Comparison of ENCODE assay signal across 10 mouse cellular contexts in the genomic region with DNA sequence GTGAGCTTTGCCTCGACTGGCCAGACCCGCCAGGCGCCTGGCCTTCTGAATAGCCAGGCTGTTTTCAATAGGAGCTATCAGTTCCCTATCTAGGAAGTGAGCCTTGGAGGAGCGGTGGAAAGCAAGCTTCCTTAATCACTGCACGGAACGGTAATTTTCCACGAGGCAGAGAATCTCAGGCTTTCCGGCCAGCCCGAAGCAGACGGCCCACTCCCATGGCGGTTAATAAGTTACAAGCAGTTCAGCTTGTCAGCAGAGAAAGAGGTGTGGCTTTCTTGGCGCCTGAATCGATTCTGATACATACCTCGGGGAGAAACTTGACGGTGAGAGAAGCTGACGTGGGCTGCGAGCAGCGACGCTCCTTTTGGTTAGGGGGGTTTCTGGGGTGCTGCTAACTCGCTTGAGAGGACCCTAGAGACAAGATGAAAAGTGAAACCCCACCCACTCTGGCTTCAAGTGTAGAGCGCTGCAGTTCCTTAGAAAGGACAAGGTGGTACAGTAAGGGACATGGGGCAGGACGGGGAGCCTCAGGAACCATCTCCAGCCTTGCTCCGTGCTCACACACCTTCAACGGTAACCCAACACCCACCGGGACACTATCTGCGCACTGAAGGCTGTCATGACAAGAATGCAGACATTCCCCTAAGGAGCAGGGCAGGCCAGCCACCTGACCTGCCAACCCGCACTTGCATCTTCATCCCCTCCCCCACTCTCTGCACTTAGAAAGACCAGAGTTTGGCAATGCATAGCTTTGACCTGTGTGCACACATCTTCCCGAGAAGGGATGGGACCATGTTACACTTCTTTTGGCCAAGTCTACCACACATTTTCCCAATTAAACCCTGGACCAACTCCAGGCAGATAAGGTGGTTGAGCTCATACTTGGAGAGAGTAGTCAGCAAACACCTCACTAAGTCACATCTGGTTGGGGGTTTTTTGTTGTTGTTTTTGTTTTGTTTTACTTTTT. TPM values are rescaled to one million over a fixed set of nuclear protein-coding genes. Genes with fewer than 3 reads are reported as not detected.
DNase-seq lines count a peak whose midpoint lies in the region; ATAC-seq and TF ChIP-seq lines count a peak whose summit lies in the region.
"Had no signal": no experiment of that assay in that cellular context is flagged by ENCODE, and none has a peak within 500 bp of the region (broad histone marks: within the 10 kb centered on the region; RNA-seq: fewer than 3 reads in every experiment).

No protein-coding gene starts in this region.

- H3K4me1 ChIP-seq in embryonic fibroblast, embryonic 13.5 days (ENCODE audit: control insufficient read depth, insufficient read depth, low read length), result peaks cover 13% of the 10 kb centered on the region; the same call in 1 of the 2 replicates
- H3K4me1 ChIP-seq in lung, adult 2 months (ENCODE audit: control insufficient read depth, insufficient read depth, low read length), result peaks cover 18% of the 10 kb centered on the region

- DNase-seq in R1 (ENCODE audit: low read depth, low spot score), result peak; percentile 38
- peak; percentile 88 for DNase-seq in kidney, adult 11 months
- DNase-seq in lung, adult 2 months, result peak; percentile 38
- DNase-seq in layer of hippocampus, postnatal 10 days (ENCODE audit: low spot score in 2 of 2), result no peak
- DNase-seq in layer of hippocampus, adult 18-20 months (ENCODE audit: low spot score in 2 of 2), result no peak

- TF ChIP-seq POLR2A in embryonic fibroblast, embryonic 13.5 days (IDR thresholded peaks at IDR 0.05; ENCODE audit: low read depth, low read length), result no peak
- no peak for TF ChIP-seq POLR2A in lung, adult 2 months (IDR thresholded peaks at IDR 0.05; ENCODE audit: borderline replicate concordance, extremely low read depth, low read depth, low read length)

- 51% methylated on average over 28 of the region's 28 CpGs for WGBS in lung, adult 2 months

- no peak overlapping the region for H3K4me3 ChIP-seq in embryonic fibroblast, embryonic 13.5 days (ENCODE audit: insufficient read depth, low read length)
- H3K4me3 ChIP-seq in lung, adult 2 months (replicated peaks; ENCODE audit: extremely low read depth, low read depth, low read length), result peak overlapping the region; percentile 40
- H3K4me3 ChIP-seq: limb, embryonic 12.5 days had no signal

- H3K27ac ChIP-seq in embryonic fibroblast, embryonic 13.5 days (ENCODE audit: insufficient read depth, low read length), result peak overlapping the region; percentile 17
- H3K27ac ChIP-seq: limb, embryonic 12.5 days had no signal

- TF ChIP-seq CTCF in embryonic fibroblast, embryonic 13.5 days (IDR thresholded peaks at IDR 0.05; ENCODE audit: borderline replicate concordance, insufficient read depth, low read length), result no peak
- TF ChIP-seq CTCF in lung, adult 2 months (IDR thresholded peaks at IDR 0.05; ENCODE audit: insufficient read depth, low read length), result no peak

- ATAC-seq in cerebellum, adult (ENCODE audit: insufficient number of reproducible peaks, low FRiP score, low TSS enrichment), result no peak

RNA-seq across cellular contexts. Expression of gene Pola2, which starts 8.0 kb away (rescaled TPM):
- polyA plus RNA-seq in embryonic fibroblast, embryonic 13.5 days (2011; ENCODE audit: insufficient read length, low read depth, missing spikeins), result 19.7 and 29.7 TPM in 2 replicates
- 30.5 and 32.7 TPM in 2 replicates for polyA plus RNA-seq in lung, adult 2 months (2012; rRNA removed)
- 10 to 100 TPM in 1 of 2 experiments, 1 to 10 TPM in 1; 10.0 to 10.1 TPM for total RNA-seq in layer of hippocampus, postnatal 10 days (2021)
- 1 to 10 TPM; 5.0 to 5.9 TPM for total RNA-seq in layer of hippocampus, adult 18-20 months (2021)

RNA-seq across cellular contexts. Expression of gene Slc22a20, which starts 30.0 kb away (rescaled TPM):
- polyA plus RNA-seq in embryonic fibroblast, embryonic 13.5 days (2011; ENCODE audit: insufficient read length, low read depth, missing spikeins), result not detected in 2 replicates
- not detected in 2 replicates for polyA plus RNA-seq in lung, adult 2 months (2012; rRNA removed)
- not detected for total RNA-seq in layer of hippocampus, postnatal 10 days (2021)
- total RNA-seq in layer of hippocampus, adult 18-20 months (2021), result not detected
- total RNA-seq: adrenal gland, adult 18-20 months had no signal
- polyA plus RNA-seq: forebrain, embryonic 16.5 days; limb, embryonic 12.5 days had no signal

RNA-seq across cellular contexts. Expression of gene Cdc42ep2, which starts 31.4 kb away (rescaled TPM):
- polyA plus RNA-seq in embryonic fibroblast, embryonic 13.5 days (2011; ENCODE audit: insufficient read length, low read depth, missing spikeins), result 10.4 and 12.1 TPM in 2 replicates
- 22.2 and 24.1 TPM in 2 replicates for polyA plus RNA-seq in lung, adult 2 months (2012; rRNA removed)
- 1 to 10 TPM; 5.2 to 5.7 TPM for total RNA-seq in layer of hippocampus, postnatal 10 days (2021)
- 1 to 10 TPM; 4.3 to 4.6 TPM for total RNA-seq in layer of hippocampus, adult 18-20 months (2021)

RNA-seq across cellular contexts. Expression of gene Dpf2, which starts 43.2 kb away (rescaled TPM):
- 94.7 and 135 TPM in 2 replicates for polyA plus RNA-seq in embryonic fibroblast, embryonic 13.5 days (2011; ENCODE audit: insufficient read length, low read depth, missing spikeins)
- 87.1 and 103 TPM in 2 replicates for polyA plus RNA-seq in lung, adult 2 months (2012; rRNA removed)
- total RNA-seq in layer of hippocampus, postnatal 10 days (2021), result 10 to 100 TPM; 76.0 to 79.9 TPM
- 100 to 1,000 TPM in 1 of 2 experiments, 10 to 100 TPM in 1; 90.8 to 100 TPM for total RNA-seq in layer of hippocampus, adult 18-20 months (2021)

RNA-seq across cellular contexts. Expression of gene Capn1, which starts 59.7 kb away (rescaled TPM):
- 46.5 and 57.1 TPM in 2 replicates for polyA plus RNA-seq in embryonic fibroblast, embryonic 13.5 days (2011; ENCODE audit: insufficient read length, low read depth, missing spikeins)
- 55.6 and 68.9 TPM in 2 replicates for polyA plus RNA-seq in lung, adult 2 months (2012; rRNA removed)
- total RNA-seq in layer of hippocampus, postnatal 10 days (2021), result 10 to 100 TPM; 17.7 to 19.1 TPM
- 10 to 100 TPM; 23.2 to 24.8 TPM for total RNA-seq in layer of hippocampus, adult 18-20 months (2021)

Comparison
In these comparisons a context has a peak if more than half of its experiments do, and no peak if none do; other contexts are left out.
1. DNase-seq: peak in R1 (single experiment), kidney, adult 11 months (single experiment) and lung, adult 2 months (single experiment); none in layer of hippocampus, postnatal 10 days (0 of 2) and layer of hippocampus, adult 18-20 months (0 of 2).